Mouse (Mus musculus) kidney, postnatal 0 days (tissue): Measurements from ENCODE around the gene Mrln. TPM values are rescaled to one million over a fixed set of nuclear protein-coding genes. Genes with fewer than 3 reads are reported as not detected.
A peak's percentile ranks its signal among the peaks of the same experiment; 100 is the strongest.

ENCODE experiments used
- ATAC-seq: fragments of 200-750 bp; cut with Nextera tagmentation; replicated peaks from 2 replicates; pipeline ENCODE4 v1.8.0; 2017; ENCODE audit warnings: low read depth, moderate number of reproducible peaks, moderate TSS enrichment, moderate library complexity; ENCODE audit not compliant: low FRiP score
- DNase-seq: peaks from one replicate; pipeline ENCODE4 v3.0.0-alpha.2; 2016; ENCODE audit warnings: low spot score
- H3K27ac ChIP-seq: fragments of 300-500 bp; sonication (generic); 2 replicates; pipeline ENCODE4 v1.5.1; 2014; ENCODE audit warnings: mild to moderate bottlenecking
- H3K27me3 ChIP-seq: fragments of 300-500 bp; sonication (generic); 2 replicates; pipeline ENCODE4 v1.6.1; 2014; ENCODE audit warnings: low read length, mixed read lengths; ENCODE audit not compliant: insufficient read depth
- H3K36me3 ChIP-seq: fragments of 300-500 bp; sonication (generic); 2 replicates; pipeline ENCODE4 v1.6.1; 2014; ENCODE audit warnings: low read length, mixed read lengths; ENCODE audit not compliant: insufficient read depth
- H3K4me1 ChIP-seq: fragments of 300-500 bp; sonication (generic); replicated peaks from 2 replicates; pipeline ENCODE4 v1.6.1; 2014; ENCODE audit warnings: antibody characterized with exemption, low read length, mixed read lengths; ENCODE audit not compliant: insufficient read depth
- H3K4me2 ChIP-seq: fragments of 300-500 bp; sonication (generic); 2 replicates; pipeline ENCODE4 v1.6.1; 2014; ENCODE audit warnings: mild to moderate bottlenecking, low read length, moderate library complexity, mixed read lengths
- H3K4me3 ChIP-seq: fragments of 300-500 bp; sonication (generic); replicated peaks from 2 replicates; pipeline ENCODE4 v1.5.1; 2014; ENCODE audit warnings: low read depth, low read length
- H3K9ac ChIP-seq: fragments of 300-500 bp; sonication (generic); 2 replicates; pipeline ENCODE4 v1.6.1; 2014; ENCODE audit warnings: low read depth, low read length
- H3K9me3 ChIP-seq: fragments of 300-500 bp; sonication (generic); replicated peaks from 2 replicates; pipeline ENCODE4 v1.6.1; 2016; ENCODE audit warnings: low read length, inconsistent platforms, mixed read lengths
- CTCF ChIP-seq: IDR thresholded peaks from 2 replicates; pipeline ENCODE4 v1.5.1; 2016; ENCODE audit warnings: antibody characterized with exemption, low read depth, mild to moderate bottlenecking, moderate library complexity
- WGBS: fragments of 180-500 bp; shearing (Covaris S2); extraction: QIAGEN DNeasy Blood & Tissue Kit; methylation state at CpG from one replicate; pipeline ENCODE4 v1.1.7; 2014; 5-methylcytosine and 5-hydroxymethylcytosine counted together
- polyA plus RNA-seq: library from polyadenylated mRNA; unstranded; fragments of >200 nt; fragmentation: Nextera tagmentation; extraction: Ambion mirVana; gene quantifications from 2 replicates; pipeline ENCODE4 v1.2.1, GENCODE M21; 2015

Gene Mrln
- polyA plus RNA-seq, 1 experiment from 2014 or later: 9.8 TPM

- H3K27ac ChIP-seq: no peak overlapping the region
- ATAC-seq: no peak
- H3K9ac ChIP-seq: no peak overlapping the region
- 0 out of 2 replicates have a peak, but pooled peaks have one; percentile 12 for TF ChIP-seq CTCF
- H3K4me1 ChIP-seq: no peaks in the 10 kb centered on the region
- H3K27me3 ChIP-seq: no peaks in the 10 kb centered on the region
- H3K4me2 ChIP-seq: no peak overlapping the region
- H3K4me3 ChIP-seq: no peak overlapping the region
- no peaks in the 10 kb centered on the region for H3K9me3 ChIP-seq
- 87% methylated on average over 15 of the region's 15 CpGs for WGBS
- no peaks in the 10 kb centered on the region for H3K36me3 ChIP-seq
- no peak for DNase-seq
Measured at GRCm38 (mm10) chr10:70255601-70256210, 51.2 kb downstream of the Mrln start.

- ATAC-seq: no peak
- Histone ChIP-seq H3K27me3 (no peaks in the 10 kb centered on the region), H3K9ac (no peak overlapping the region), H3K9me3 (no peaks in the 10 kb centered on the region), H3K27ac (no peak overlapping the region), H3K36me3 (no peaks in the 10 kb centered on the region), H3K4me1 (no peaks in the 10 kb centered on the region), H3K4me3 (no peak overlapping the region), H3K4me2 (no peak overlapping the region)
- DNase-seq: no peak
- TF ChIP-seq CTCF: no peak
- WGBS: 80% methylated on average over 4 of the region's 4 CpGs
Measured at GRCm38 (mm10) chr10:70257029-70257428, 52.6 kb downstream of the Mrln start.

GRCm38 (mm10) chr10:70260904-70261303 lies 56.4 kb downstream of the Mrln start:
- no peak for DNase-seq
- no peaks in the 10 kb centered on the region for H3K9me3 ChIP-seq
- no peaks in the 10 kb centered on the region for H3K27me3 ChIP-seq
- H3K27ac ChIP-seq: no peak overlapping the region
- ATAC-seq: no peak
- 73% methylated on average over 4 of the region's 4 CpGs for WGBS
- no peak overlapping the region for H3K4me2 ChIP-seq
- no peaks in the 10 kb centered on the region for H3K36me3 ChIP-seq
- H3K4me1 ChIP-seq: no peaks in the 10 kb centered on the region
- no peak overlapping the region for H3K4me3 ChIP-seq
- no peak for TF ChIP-seq CTCF
- no peak overlapping the region for H3K9ac ChIP-seq

GRCm38 (mm10) chr10:70262051-70262450 lies 57.6 kb downstream of the Mrln start:
- no peak overlapping the region for H3K27ac ChIP-seq
- 69% methylated on average over 3 of the region's 3 CpGs for WGBS
- H3K4me1 ChIP-seq: no peaks in the 10 kb centered on the region
- TF ChIP-seq CTCF: no peak
- no peaks in the 10 kb centered on the region for H3K9me3 ChIP-seq
- H3K9ac ChIP-seq: no peak overlapping the region
- H3K4me2 ChIP-seq: no peak overlapping the region
- ATAC-seq (peak; percentile 59; the same call in 1 of the 2 replicates), DNase-seq (no peak)
- H3K36me3 ChIP-seq: no peaks in the 10 kb centered on the region
- H3K4me3 ChIP-seq: no peak overlapping the region
- H3K27me3 ChIP-seq: no peaks in the 10 kb centered on the region

- no peaks in the 10 kb centered on the region for H3K27me3 ChIP-seq
- H3K27ac ChIP-seq: no peak overlapping the region
- no peak for TF ChIP-seq CTCF
- no peak overlapping the region for H3K9ac ChIP-seq
- H3K4me3 ChIP-seq: no peak overlapping the region
- ATAC-seq (no peak), DNase-seq (no peak)
- H3K4me2 ChIP-seq: no peak overlapping the region
- H3K4me1 ChIP-seq: no peaks in the 10 kb centered on the region
- H3K9me3 ChIP-seq: no peaks in the 10 kb centered on the region
- 79% methylated on average over 4 of the region's 4 CpGs for WGBS
- H3K36me3 ChIP-seq: no peaks in the 10 kb centered on the region
Measured at GRCm38 (mm10) chr10:70263681-70264189, 59.3 kb downstream of the Mrln start.

GRCm38 (mm10) chr10:70264337-70265036 lies 60.0 kb downstream of the Mrln start:
- ATAC-seq (no peak), DNase-seq (no peak)
- H3K27me3 ChIP-seq: no peaks in the 10 kb centered on the region
- H3K4me3 ChIP-seq: no peak overlapping the region
- no peak overlapping the region for H3K9ac ChIP-seq
- H3K4me1 ChIP-seq: no peaks in the 10 kb centered on the region
- WGBS: 85% methylated on average over 9 of the region's 9 CpGs
- H3K9me3 ChIP-seq: no peaks in the 10 kb centered on the region
- no peak for TF ChIP-seq CTCF
- H3K36me3 ChIP-seq: no peaks in the 10 kb centered on the region
- H3K4me2 ChIP-seq: no peak overlapping the region
- H3K27ac ChIP-seq: 0 out of 2 replicates have a peak overlapping the region, but pooled peaks have one; percentile 25
